ENCODE assay signal across 12 mouse cellular contexts in the genomic region with DNA sequence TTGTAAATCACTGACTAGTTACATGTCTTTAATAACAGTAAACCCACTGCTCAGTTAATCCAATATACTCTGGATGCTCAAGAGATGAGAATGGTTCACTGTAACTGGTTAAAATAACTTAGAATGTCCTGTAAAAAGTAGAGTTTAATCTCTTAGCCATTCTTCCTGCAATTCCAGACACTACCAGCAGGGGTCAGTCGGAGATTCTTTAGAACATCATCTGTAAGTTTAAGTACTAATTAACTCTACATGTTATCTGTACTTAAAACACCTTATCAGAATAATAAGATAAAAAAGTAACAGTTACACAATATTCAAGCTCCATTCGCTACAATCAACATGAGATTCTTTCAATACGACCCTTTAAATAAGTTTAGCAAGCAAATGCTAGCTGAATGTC. TPM values are rescaled to one million over a fixed set of nuclear protein-coding genes. Genes with fewer than 3 reads are reported as not detected.
A peak's percentile ranks its signal among the peaks of the same experiment; 100 is the strongest.
DNase-seq lines count a peak whose midpoint lies in the region; ATAC-seq and TF ChIP-seq lines count a peak whose summit lies in the region.
"Had no signal": no experiment of that assay in that cellular context is flagged by ENCODE, and none has a peak within 500 bp of the region (broad histone marks: within the 10 kb centered on the region; RNA-seq: fewer than 3 reads in every experiment).

No protein-coding gene starts in this region.

- H3K27me3 ChIP-seq in liver, postnatal 0 days (ENCODE audit: insufficient read depth, low read length) = no peaks in the 10 kb centered on the region
- H3K27me3 ChIP-seq: liver, embryonic 15.5 days had no signal

- peaks cover 5% of the 10 kb centered on the region for H3K9me3 ChIP-seq in liver, postnatal 0 days (ENCODE audit: low read length)
- H3K9me3 ChIP-seq: hindbrain, embryonic 10.5 days; liver, embryonic 15.5 days had no signal

- TF ChIP-seq CTCF in left cerebral cortex, adult 2 months (IDR thresholded peaks at IDR 0.05) = peak; percentile 54
- TF ChIP-seq CTCF in liver, postnatal 0 days (IDR thresholded peaks at IDR 0.05; ENCODE audit: low read depth) = peak; percentile 65

- no peaks in the 10 kb centered on the region for H3K36me3 ChIP-seq in liver, postnatal 0 days (replicated peaks; ENCODE audit: insufficient read depth, low read length)
- H3K36me3 ChIP-seq: hindbrain, embryonic 10.5 days; liver, embryonic 15.5 days had no signal

- no peak for ATAC-seq in cerebellum, adult (ENCODE audit: insufficient number of reproducible peaks, low FRiP score, low TSS enrichment)
- ATAC-seq in liver, postnatal 0 days = no peak
- ATAC-seq in megakaryocyte-erythroid progenitor cell, adult 5-6 weeks (replicated peaks; ENCODE audit: low FRiP score, low TSS enrichment, poor library complexity, severe bottlenecking) = no peak

- DNase-seq in cerebellum, postnatal 10 days = peak; percentile 16 to 33
- DNase-seq in left cerebral cortex, adult 2 months (ENCODE audit: extremely low spot score in 1 of 2, low spot score in 2 of 2) = no peak
- no peak for DNase-seq in left cerebral cortex, postnatal 36 days (ENCODE audit: low spot score in 2 of 2)
- DNase-seq in ES-CJ7 (ENCODE audit: low read depth, low spot score) = peak; percentile 34
- DNase-seq in liver, postnatal 0 days = no peak
- no peak for DNase-seq in layer of hippocampus, adult 18-20 months (ENCODE audit: low spot score in 2 of 2)
- DNase-seq: cerebellum, adult 9-10 months had no signal

- H3K4me1 ChIP-seq in liver, postnatal 0 days (ENCODE audit: insufficient read depth) = no peaks in the 10 kb centered on the region
- H3K4me1 ChIP-seq: hindbrain, embryonic 10.5 days; liver, embryonic 15.5 days had no signal

- no peak overlapping the region for H3K27ac ChIP-seq in left cerebral cortex, adult 2 months
- no peak overlapping the region for H3K27ac ChIP-seq in liver, postnatal 0 days (ENCODE audit: low read depth)
- H3K27ac ChIP-seq: hindbrain, embryonic 10.5 days; liver, embryonic 15.5 days had no signal

- 56% methylated on average over 3 of the region's 3 CpGs for WGBS in liver, postnatal 0 days (ENCODE audit: insufficient replicate concordance)

- no peak for TF ChIP-seq EP300 in liver, postnatal 0 days (IDR thresholded peaks at IDR 0.05; ENCODE audit: low read depth)

- intact Hi-C loops in left cerebral cortex, adult 2 months (cut with DNase I) = loop anchor here (5.0 kb wide), 1 partner anchor 220 kb away; no protein-coding TSS in a partner anchor
- intact Hi-C loops in left cerebral cortex, postnatal 36 days (cut with DNase I) = no loop called here

- H3K4me2 ChIP-seq in liver, postnatal 0 days (ENCODE audit: low read depth, low read length) = no peak overlapping the region
- H3K4me2 ChIP-seq: liver, embryonic 15.5 days had no signal

- no peak overlapping the region for H3K4me3 ChIP-seq in left cerebral cortex, adult 2 months
- no peak overlapping the region for H3K4me3 ChIP-seq in liver, postnatal 0 days (ENCODE audit: low read depth, low read length)
- H3K4me3 ChIP-seq: hindbrain, embryonic 10.5 days; liver, embryonic 15.5 days had no signal

- no peak overlapping the region for H3K9ac ChIP-seq in liver, postnatal 0 days (replicated peaks)
- H3K9ac ChIP-seq: liver, embryonic 15.5 days had no signal

RNA-seq across cellular contexts. Expression of a gene that starts 58.7 kb away (rescaled TPM):
- total RNA-seq in left cerebral cortex, adult 2 months (2021) = not detected
- total RNA-seq in left cerebral cortex, postnatal 36 days (2021) = not detected
- polyA plus RNA-seq in liver, postnatal 0 days (2015; fragmentation: Nextera tagmentation; extraction: Ambion mirVana) = not detected in 2 replicates
- not detected in 2 replicates for total RNA-seq in megakaryocyte-erythroid progenitor cell, adult 5-6 weeks (2014; fragmentation: Nextera tagmentation)
- total RNA-seq in megakaryocyte-erythroid progenitor cell, adult 5-6 weeks (2017) = not detected in 2 replicates
- total RNA-seq in layer of hippocampus, adult 18-20 months (2021) = not detected
- polyA plus RNA-seq: liver, embryonic 15.5 days; urinary bladder, adult 2 months had no signal

Comparison
In these comparisons a context has a peak if more than half of its experiments do, and no peak if none do; other contexts are left out.
1. DNase-seq: peak in cerebellum, postnatal 10 days (2 of 2) and ES-CJ7 (single experiment); none in left cerebral cortex, adult 2 months (0 of 2), left cerebral cortex, postnatal 36 days (0 of 2), liver, postnatal 0 days (single experiment) and layer of hippocampus, adult 18-20 months (0 of 2).